Comparison of ENCODE assay signal across 9 mouse cellular contexts in genomic region chr9:61235653-61236610, GRCm38 (mm10).
A peak's percentile ranks its signal among the peaks of the same experiment; 100 is the strongest.
DNase-seq lines count a peak whose midpoint lies in the region; ATAC-seq and TF ChIP-seq lines count a peak whose summit lies in the region.
"Had no signal": no experiment of that assay in that cellular context is flagged by ENCODE, and none has a peak within 500 bp of the region (broad histone marks: within the 10 kb centered on the region; RNA-seq: fewer than 3 reads in every experiment).

No protein-coding gene starts in this region.

- WGBS in lung, embryonic 14.5 days = 36% methylated on average over 17 of the region's 17 CpGs
- WGBS in embryonic facial prominence, embryonic 13.5 days = 37% methylated on average over 17 of the region's 17 CpGs
- WGBS in hindbrain, postnatal 0 days = 13% methylated on average over 17 of the region's 17 CpGs
- WGBS in neural tube, embryonic 14.5 days = 9% methylated on average over 17 of the region's 17 CpGs

- intact Hi-C loops in heart, postnatal 14 days (cut with DNase I) = no loop called here

- peak overlapping the region; percentile 47; the same call in 1 of the 2 replicates for H3K27ac ChIP-seq in lung, embryonic 14.5 days (ENCODE audit: low read depth)
- H3K27ac ChIP-seq in embryonic facial prominence, embryonic 13.5 days = peak overlapping the region; percentile 28; the same call in 1 of the 2 replicates
- H3K27ac ChIP-seq in hindbrain, postnatal 0 days = no peak overlapping the region
- H3K27ac ChIP-seq in neural tube, embryonic 14.5 days (ENCODE audit: low read depth, low read length) = no peak overlapping the region

- H3K4me2 ChIP-seq in lung, embryonic 14.5 days = no peak overlapping the region
- peak overlapping the region; percentile 18; the same call in 1 of the 2 replicates for H3K4me2 ChIP-seq in embryonic facial prominence, embryonic 13.5 days
- H3K4me2 ChIP-seq in hindbrain, postnatal 0 days (ENCODE audit: low read depth, low read length) = no peak overlapping the region
- no peak overlapping the region for H3K4me2 ChIP-seq in neural tube, embryonic 14.5 days (ENCODE audit: low read depth, low read length)

- peaks cover 5% of the 10 kb centered on the region; the same call in 1 of the 2 replicates for H3K4me1 ChIP-seq in lung, embryonic 14.5 days (ENCODE audit: insufficient read depth)
- H3K4me1 ChIP-seq in embryonic facial prominence, embryonic 13.5 days = peaks cover 22% of the 10 kb centered on the region
- peaks cover 7% of the 10 kb centered on the region for H3K4me1 ChIP-seq in hindbrain, postnatal 0 days (ENCODE audit: insufficient read depth, low read length)
- H3K4me1 ChIP-seq in neural tube, embryonic 14.5 days (ENCODE audit: control insufficient read depth, insufficient read depth, low read length) = peaks cover 9% of the 10 kb centered on the region; the same call in 1 of the 2 replicates

- peak; percentile 90 for DNase-seq in lung, embryonic 14.5 days
- no peak for DNase-seq in lung, postnatal 14 days
- DNase-seq in hindbrain, postnatal 0 days (ENCODE audit: low spot score) = peak; percentile 73
- DNase-seq in heart, adult 11 months = no peak
- no peak for DNase-seq in heart, postnatal 14 days
- DNase-seq in urinary bladder, postnatal 4 days (ENCODE audit: low spot score in 2 of 2) = no peak
- DNase-seq: adrenal gland, adult 8-10 months had no signal

- H3K9me3 ChIP-seq in lung, embryonic 14.5 days (ENCODE audit: low read depth, low read length) = no peaks in the 10 kb centered on the region
- H3K9me3 ChIP-seq in embryonic facial prominence, embryonic 13.5 days = no peaks in the 10 kb centered on the region
- H3K9me3 ChIP-seq in hindbrain, postnatal 0 days (ENCODE audit: low read length) = no peaks in the 10 kb centered on the region
- no peaks in the 10 kb centered on the region for H3K9me3 ChIP-seq in neural tube, embryonic 14.5 days (ENCODE audit: control insufficient read depth, low read length)

- no peak for TF ChIP-seq CTCF in lung, embryonic 14.5 days (IDR thresholded peaks at IDR 0.05; ENCODE audit: low read depth)
- no peak for TF ChIP-seq CTCF in hindbrain, postnatal 0 days (IDR thresholded peaks at IDR 0.05; ENCODE audit: low read depth)

- peaks cover 7% of the 10 kb centered on the region; the same call in 1 of the 2 replicates for H3K27me3 ChIP-seq in lung, embryonic 14.5 days (ENCODE audit: insufficient read depth, low read length)
- H3K27me3 ChIP-seq in embryonic facial prominence, embryonic 13.5 days = peaks cover 52% of the 10 kb centered on the region
- H3K27me3 ChIP-seq in hindbrain, postnatal 0 days (ENCODE audit: insufficient read depth, low read length) = 0 out of 2 replicates have a peak, but pooled peaks cover 6% of the 10 kb centered on the region
- H3K27me3 ChIP-seq in neural tube, embryonic 14.5 days (ENCODE audit: control insufficient read depth, insufficient read depth, low read length) = peaks cover 8% of the 10 kb centered on the region; the same call in 1 of the 2 replicates

- H3K36me3 ChIP-seq in lung, embryonic 14.5 days (ENCODE audit: insufficient read depth) = no peaks in the 10 kb centered on the region
- H3K36me3 ChIP-seq in embryonic facial prominence, embryonic 13.5 days = no peaks in the 10 kb centered on the region
- H3K36me3 ChIP-seq in hindbrain, postnatal 0 days (ENCODE audit: insufficient read depth, low read length) = no peaks in the 10 kb centered on the region
- no peaks in the 10 kb centered on the region for H3K36me3 ChIP-seq in neural tube, embryonic 14.5 days (ENCODE audit: control insufficient read depth, insufficient read depth, low read length)

- no peak overlapping the region for H3K4me3 ChIP-seq in lung, embryonic 14.5 days (ENCODE audit: low read depth, low read length)
- H3K4me3 ChIP-seq in embryonic facial prominence, embryonic 13.5 days = no peak overlapping the region
- no peak overlapping the region for H3K4me3 ChIP-seq in hindbrain, postnatal 0 days (ENCODE audit: low read length)
- H3K4me3 ChIP-seq in neural tube, embryonic 14.5 days (ENCODE audit: low read depth, low read length) = no peak overlapping the region

- peak; percentile 67; the same call in 1 of the 2 replicates for ATAC-seq in lung, embryonic 14.5 days (ENCODE audit: insufficient read depth)
- no peak for ATAC-seq in embryonic facial prominence, embryonic 13.5 days (ENCODE audit: insufficient number of reproducible peaks, insufficient read depth, low FRiP score, low TSS enrichment, low read depth)
- peak; percentile 80 for ATAC-seq in hindbrain, postnatal 0 days
- peak; percentile 83 for ATAC-seq in neural tube, embryonic 14.5 days (ENCODE audit: low read depth)

- no peak overlapping the region for H3K9ac ChIP-seq in lung, embryonic 14.5 days
- no peak overlapping the region for H3K9ac ChIP-seq in embryonic facial prominence, embryonic 13.5 days
- no peak overlapping the region for H3K9ac ChIP-seq in hindbrain, postnatal 0 days (replicated peaks; ENCODE audit: low read length)
- H3K9ac ChIP-seq in neural tube, embryonic 14.5 days (replicated peaks; ENCODE audit: low read depth, low read length) = no peak overlapping the region

Comparison
In these comparisons a context has a peak if more than half of its experiments do, and no peak if none do; other contexts are left out.
1. DNase-seq: peak in lung, embryonic 14.5 days (single experiment) and hindbrain, postnatal 0 days (single experiment); none in lung, postnatal 14 days (single experiment), heart, adult 11 months (single experiment), heart, postnatal 14 days (0 of 2) and urinary bladder, postnatal 4 days (0 of 2).
2. H3K27ac ChIP-seq: peak in lung, embryonic 14.5 days (single experiment) and embryonic facial prominence, embryonic 13.5 days (single experiment); none in hindbrain, postnatal 0 days (single experiment) and neural tube, embryonic 14.5 days (single experiment).